Mouse (Mus musculus): ENCODE data around the gene Sufu. TPM values are rescaled to one million over a fixed set of nuclear protein-coding genes. Genes with fewer than 3 reads are reported as not detected.

Gene Sufu
- polyA plus RNA-seq, 1 experiment from 2014 or later = 47.5 TPM

- no peak overlapping the region for H3K4me3 ChIP-seq
- DNase-seq (ENCODE audit: extremely low spot score, low spot score) = no peak
- peaks cover 69% of the 10 kb centered on the region for H3K36me3 ChIP-seq (replicated peaks)
- H3K27me3 ChIP-seq (ENCODE audit: poor library complexity, severe bottlenecking) = no peaks in the 10 kb centered on the region
- no peaks in the 10 kb centered on the region; the same call in 1 of the 2 replicates for H3K4me1 ChIP-seq
- H3K9me3 ChIP-seq = no peaks in the 10 kb centered on the region
- WGBS = 85% methylated on average over 3 of the region's 3 CpGs
- no peak overlapping the region for H3K27ac ChIP-seq
These were observed 65.9 kb downstream of the Sufu start for GRCm38 (mm10) chr19:46462574-46462973.

- Histone ChIP-seq H3K9me3 (no peaks in the 10 kb centered on the region), H3K36me3 (replicated peaks) (peaks cover 69% of the 10 kb centered on the region), H3K27me3 (ENCODE audit: poor library complexity, severe bottlenecking) (no peaks in the 10 kb centered on the region), H3K4me1 (no peaks in the 10 kb centered on the region; the same call in 1 of the 2 replicates), H3K4me3 (no peak overlapping the region), H3K27ac (no peak overlapping the region)
- 94% methylated on average over 4 of the region's 4 CpGs for WGBS
- no peak for DNase-seq (ENCODE audit: extremely low spot score, low spot score)
These were observed 66.8 kb downstream of the Sufu start for GRCm38 (mm10) chr19:46463446-46463845.

- Histone ChIP-seq H3K9me3 (no peaks in the 10 kb centered on the region), H3K36me3 (replicated peaks) (peaks cover 57% of the 10 kb centered on the region), H3K27ac (no peak overlapping the region), H3K4me1 (peaks cover 23% of the 10 kb centered on the region), H3K27me3 (ENCODE audit: poor library complexity, severe bottlenecking) (no peaks in the 10 kb centered on the region), H3K4me3 (no peak overlapping the region)
- no peak for DNase-seq (ENCODE audit: extremely low spot score, low spot score)
- 82% methylated on average over 6 of the region's 6 CpGs for WGBS
These were observed 69.5 kb downstream of the Sufu start for GRCm38 (mm10) chr19:46466160-46466559.

- H3K4me3 ChIP-seq = no peak overlapping the region
- H3K27me3 ChIP-seq (ENCODE audit: poor library complexity, severe bottlenecking) = no peaks in the 10 kb centered on the region
- peaks cover 51% of the 10 kb centered on the region for H3K36me3 ChIP-seq (replicated peaks)
- WGBS = 79% methylated on average over 3 of the region's 3 CpGs
- DNase-seq (ENCODE audit: extremely low spot score, low spot score) = no peak
- no peak overlapping the region for H3K27ac ChIP-seq
- no peaks in the 10 kb centered on the region for H3K9me3 ChIP-seq
- peaks cover 32% of the 10 kb centered on the region for H3K4me1 ChIP-seq
These were observed 70.4 kb downstream of the Sufu start for GRCm38 (mm10) chr19:46467051-46467503.

GRCm38 (mm10) chr19:46470364-46471240 lies 73.9 kb downstream of the Sufu start:
- Histone ChIP-seq H3K9me3 (no peaks in the 10 kb centered on the region), H3K27me3 (ENCODE audit: poor library complexity, severe bottlenecking) (no peaks in the 10 kb centered on the region), H3K4me3 (no peak overlapping the region), H3K4me1 (peaks cover 36% of the 10 kb centered on the region), H3K36me3 (replicated peaks) (peaks cover 68% of the 10 kb centered on the region), H3K27ac (peak overlapping the region; percentile 71)
- WGBS = 73% methylated on average over 17 of the region's 17 CpGs
- DNase-seq (ENCODE audit: extremely low spot score, low spot score) = no peak

GRCm38 (mm10) chr19:46471324-46472093 lies 74.8 kb downstream of the Sufu start:
- DNase-seq (ENCODE audit: extremely low spot score, low spot score) = no peak
- Histone ChIP-seq H3K36me3 (replicated peaks) (peaks cover 76% of the 10 kb centered on the region), H3K9me3 (no peaks in the 10 kb centered on the region), H3K4me1 (peaks cover 39% of the 10 kb centered on the region), H3K4me3 (no peak overlapping the region; the same call in 1 of the 2 replicates), H3K27me3 (ENCODE audit: poor library complexity, severe bottlenecking) (no peaks in the 10 kb centered on the region), H3K27ac (peak overlapping the region; percentile 71)
- WGBS = 21% methylated on average over 10 of the region's 10 CpGs

GRCm38 (mm10) chr19:46477432-46477845 lies 80.7 kb downstream of the Sufu start:
- no peak overlapping the region for H3K4me3 ChIP-seq
- peak overlapping the region; percentile 65 for H3K27ac ChIP-seq
- peaks cover 60% of the 10 kb centered on the region for H3K4me1 ChIP-seq
- no peak for DNase-seq (ENCODE audit: extremely low spot score, low spot score)
- H3K9me3 ChIP-seq = no peaks in the 10 kb centered on the region
- H3K27me3 ChIP-seq (ENCODE audit: poor library complexity, severe bottlenecking) = no peaks in the 10 kb centered on the region
- peaks cover 80% of the 10 kb centered on the region for H3K36me3 ChIP-seq (replicated peaks)
- WGBS = 36% methylated on average over 10 of the region's 10 CpGs

GRCm38 (mm10) chr19:46478242-46478641 lies 81.5 kb downstream of the Sufu start:
- no peak for DNase-seq (ENCODE audit: extremely low spot score, low spot score)
- WGBS = 91% methylated on average over 4 of the region's 4 CpGs
- peaks cover 68% of the 10 kb centered on the region for H3K4me1 ChIP-seq
- H3K27ac ChIP-seq = peak overlapping the region; percentile 65
- H3K9me3 ChIP-seq = no peaks in the 10 kb centered on the region
- no peak overlapping the region for H3K4me3 ChIP-seq
- H3K27me3 ChIP-seq (ENCODE audit: poor library complexity, severe bottlenecking) = no peaks in the 10 kb centered on the region
- H3K36me3 ChIP-seq (replicated peaks) = peaks cover 75% of the 10 kb centered on the region

GRCm38 (mm10) chr19:46478826-46479225 lies 82.1 kb downstream of the Sufu start:
- peak overlapping the region; percentile 41 for H3K27ac ChIP-seq
- no peak overlapping the region for H3K4me3 ChIP-seq
- no peaks in the 10 kb centered on the region for H3K27me3 ChIP-seq (ENCODE audit: poor library complexity, severe bottlenecking)
- peaks cover 74% of the 10 kb centered on the region for H3K4me1 ChIP-seq
- no peak for DNase-seq (ENCODE audit: extremely low spot score, low spot score)
- WGBS = 75% methylated on average over 5 of the region's 5 CpGs
- no peaks in the 10 kb centered on the region for H3K9me3 ChIP-seq
- peaks cover 73% of the 10 kb centered on the region for H3K36me3 ChIP-seq (replicated peaks)

- WGBS = 84% methylated on average over 21 of the region's 21 CpGs
- Histone ChIP-seq H3K27me3 (ENCODE audit: poor library complexity, severe bottlenecking) (no peaks in the 10 kb centered on the region), H3K4me1 (peaks cover 80% of the 10 kb centered on the region), H3K27ac (peak overlapping the region; percentile 41), H3K4me3 (no peak overlapping the region), H3K9me3 (no peaks in the 10 kb centered on the region), H3K36me3 (replicated peaks) (peaks cover 73% of the 10 kb centered on the region)
- no peak for DNase-seq (ENCODE audit: extremely low spot score, low spot score)
These were observed 82.8 kb downstream of the Sufu start for GRCm38 (mm10) chr19:46479306-46480075.

GRCm38 (mm10) chr19:46480624-46481345 lies 84.1 kb downstream of the Sufu start:
- Histone ChIP-seq H3K4me1 (peaks cover 92% of the 10 kb centered on the region), H3K27me3 (ENCODE audit: poor library complexity, severe bottlenecking) (no peaks in the 10 kb centered on the region), H3K27ac (peak overlapping the region; percentile 41; the same call in 1 of the 2 replicates), H3K4me3 (no peak overlapping the region), H3K9me3 (no peaks in the 10 kb centered on the region), H3K36me3 (replicated peaks) (peaks cover 73% of the 10 kb centered on the region)
- DNase-seq (ENCODE audit: extremely low spot score, low spot score) = no peak
- WGBS = 80% methylated on average over 10 of the region's 10 CpGs

GRCm38 (mm10) chr19:46481352-46481751 lies 84.7 kb downstream of the Sufu start:
- H3K27ac ChIP-seq = 0 out of 2 replicates have a peak overlapping the region, but pooled peaks have one; percentile 22
- H3K27me3 ChIP-seq (ENCODE audit: poor library complexity, severe bottlenecking) = no peaks in the 10 kb centered on the region
- H3K4me1 ChIP-seq = peaks cover 96% of the 10 kb centered on the region
- WGBS = 26% methylated on average over 3 of the region's 3 CpGs
- H3K9me3 ChIP-seq = no peaks in the 10 kb centered on the region
- H3K4me3 ChIP-seq = no peak overlapping the region
- no peak for DNase-seq (ENCODE audit: extremely low spot score, low spot score)
- H3K36me3 ChIP-seq (replicated peaks) = peaks cover 73% of the 10 kb centered on the region

Measured in forebrain, embryonic 10.5 days (tissue).